Mouse (Mus musculus): ENCODE data around the gene Arsb. TPM values are rescaled to one million over a fixed set of nuclear protein-coding genes. Genes with fewer than 3 reads are reported as not detected.

The Arsb gene
- total RNA-seq, 2 experiments from 2014 or later = 83.4 to 92.1 TPM

Small RNA genes lying within 50 kb of the gene (microRNA-seq; reads per million reads assigned to microRNA genes)
- gene Gm25534 = not detected
- gene Mir5624 = not detected

Other genes with a start within 250 kb of the Arsb start
- not detected for gene Bhmt, start 133.7 kb upstream of the Arsb start, total RNA-seq (2021)
- under 1 TPM; 0.36 to 0.44 TPM for gene Bhmt2, start 97.3 kb upstream of the Arsb start, total RNA-seq (2021)
- gene Dmgdh, start 97.2 kb upstream of the Arsb start, total RNA-seq (2021) = under 1 TPM; 0.29 to 0.47 TPM

Measured in left cerebral cortex, postnatal 36 days (tissue).